Mouse (Mus musculus): Measurements from ENCODE around the gene Nhs. TPM values are rescaled to one million over a fixed set of nuclear protein-coding genes. Genes with fewer than 3 reads are reported as not detected.
A peak's percentile ranks its signal among the peaks of the same experiment; 100 is the strongest.

Gene Nhs
- polyA plus RNA-seq, 1 experiment from 2014 or later: 2.2 TPM

DNA sequence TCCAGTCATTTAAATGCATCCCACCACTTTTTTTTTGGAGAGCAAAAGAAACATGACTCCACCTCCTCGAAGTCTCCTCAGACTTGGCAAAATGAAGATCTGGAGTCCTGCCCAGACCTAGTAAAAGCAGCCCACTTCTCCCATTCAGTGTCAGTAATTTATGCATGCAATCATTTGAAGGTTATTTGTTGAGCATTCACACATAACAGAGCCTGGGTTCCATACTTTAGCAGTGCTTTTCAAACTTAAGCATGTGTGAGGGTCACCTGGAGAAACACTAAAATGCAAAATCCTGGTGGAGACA lies 73.7 kb downstream of the Nhs start:
- Histone ChIP-seq H3K4me2 (replicated peaks; ENCODE audit: low read depth, low read length) (no peak overlapping the region), H3K4me3 (ENCODE audit: low read length) (no peak overlapping the region), H3K27me3 (ENCODE audit: insufficient read depth, low read length) (peaks cover 17% of the 10 kb centered on the region; the same call in 1 of the 2 replicates), H3K4me1 (ENCODE audit: insufficient read depth, low read length) (0 out of 2 replicates have a peak, but pooled peaks cover 3% of the 10 kb centered on the region), H3K27ac (ENCODE audit: low read length) (0 out of 2 replicates have a peak overlapping the region, but pooled peaks have one; percentile 24), H3K36me3 (ENCODE audit: insufficient read depth, low read length) (no peaks in the 10 kb centered on the region), H3K9ac (replicated peaks; ENCODE audit: low read length) (no peak overlapping the region), H3K9me3 (ENCODE audit: low read length) (no peaks in the 10 kb centered on the region)
- WGBS: 42% methylated on average over 1 of the region's 1 CpGs
- ATAC-seq (ENCODE audit: low FRiP score, low TSS enrichment): peak; percentile 39; the same call in 1 of the 2 replicates

DNA sequence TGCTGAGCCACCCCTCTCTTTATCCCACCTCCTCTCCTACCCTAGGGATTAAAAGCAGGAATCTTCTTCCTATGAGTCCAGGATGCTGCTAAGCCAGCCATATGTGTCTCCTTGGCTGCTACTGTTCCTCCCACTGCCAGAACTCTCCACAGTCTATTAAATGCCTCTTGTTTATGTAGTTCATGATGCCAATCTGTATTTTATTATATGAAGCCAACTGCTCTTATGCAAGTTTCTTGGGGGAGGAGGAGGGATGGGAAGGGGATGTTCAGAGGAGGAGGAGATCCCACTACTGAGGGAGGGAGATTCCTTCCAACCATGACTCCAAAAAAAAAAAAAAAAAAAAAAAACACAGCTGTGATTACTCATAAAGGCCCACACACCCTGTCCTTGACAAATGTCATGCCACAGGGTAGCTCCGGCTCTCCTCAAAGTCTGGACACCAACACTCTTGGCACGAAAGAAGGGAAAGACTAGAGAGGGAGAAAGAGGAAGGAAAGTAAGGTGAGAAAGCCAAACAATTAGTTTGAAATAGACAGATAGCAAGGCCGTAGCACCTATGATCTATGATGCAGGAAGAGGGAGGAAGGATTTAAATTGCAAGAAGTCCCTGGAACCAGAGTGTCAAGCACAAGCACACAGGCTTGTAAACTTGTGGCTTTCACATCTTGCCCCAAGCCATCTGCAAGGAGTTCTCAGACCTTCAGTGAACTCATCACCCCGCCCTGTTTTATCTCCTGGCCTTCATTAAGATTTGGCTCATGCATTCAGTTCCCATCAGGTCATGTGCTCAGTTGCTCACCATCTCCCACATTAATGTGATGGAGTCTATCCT lies 74.3 kb downstream of the Nhs start:
- Histone ChIP-seq H3K4me3 (ENCODE audit: low read length) (no peak overlapping the region), H3K4me2 (replicated peaks; ENCODE audit: low read depth, low read length) (no peak overlapping the region), H3K4me1 (ENCODE audit: insufficient read depth, low read length) (0 out of 2 replicates have a peak, but pooled peaks cover 3% of the 10 kb centered on the region), H3K27me3 (ENCODE audit: insufficient read depth, low read length) (peaks cover 17% of the 10 kb centered on the region; the same call in 1 of the 2 replicates), H3K27ac (ENCODE audit: low read length) (0 out of 2 replicates have a peak overlapping the region, but pooled peaks have one; percentile 14), H3K9ac (replicated peaks; ENCODE audit: low read length) (no peak overlapping the region), H3K9me3 (ENCODE audit: low read length) (no peaks in the 10 kb centered on the region), H3K36me3 (ENCODE audit: insufficient read depth, low read length) (no peaks in the 10 kb centered on the region)
- 50% methylated on average over 4 of the region's 4 CpGs for whole genome bisulfite sequencing
- ATAC-seq (ENCODE audit: low FRiP score, low TSS enrichment): peak; percentile 61; the same call in 1 of the 2 replicates

DNA sequence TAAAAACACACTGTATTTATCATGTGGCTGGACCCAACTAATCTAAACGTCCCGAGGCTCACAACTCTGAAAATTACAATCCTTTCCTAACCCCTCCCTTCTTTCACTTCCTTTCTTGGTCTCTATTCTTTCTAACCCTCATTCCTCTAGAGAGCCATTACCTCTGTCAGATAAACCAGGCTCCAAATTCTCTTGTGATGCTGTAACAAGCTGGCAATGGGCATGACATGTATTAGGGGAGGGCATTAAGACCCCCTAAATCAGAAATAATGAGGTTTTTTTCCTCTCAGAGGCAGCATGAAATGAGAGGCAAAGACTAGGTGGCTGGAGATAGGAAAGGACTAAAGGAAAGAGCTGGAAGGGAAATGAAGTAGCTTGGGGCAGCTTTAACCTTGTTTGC lies 96.4 kb downstream of the Nhs start:
- Histone ChIP-seq H3K4me2 (replicated peaks; ENCODE audit: low read depth, low read length) (no peak overlapping the region), H3K9ac (replicated peaks; ENCODE audit: low read length) (no peak overlapping the region), H3K36me3 (ENCODE audit: insufficient read depth, low read length) (no peaks in the 10 kb centered on the region), H3K27me3 (ENCODE audit: insufficient read depth, low read length) (peaks cover 26% of the 10 kb centered on the region; the same call in 1 of the 2 replicates), H3K4me3 (ENCODE audit: low read length) (no peak overlapping the region), H3K4me1 (ENCODE audit: insufficient read depth, low read length) (no peaks in the 10 kb centered on the region), H3K9me3 (ENCODE audit: low read length) (no peaks in the 10 kb centered on the region), H3K27ac (ENCODE audit: low read length) (no peak overlapping the region)
- 64% methylated on average over 2 of the region's 2 CpGs for WGBS
- ATAC-seq (ENCODE audit: low FRiP score, low TSS enrichment): no peak

DNA sequence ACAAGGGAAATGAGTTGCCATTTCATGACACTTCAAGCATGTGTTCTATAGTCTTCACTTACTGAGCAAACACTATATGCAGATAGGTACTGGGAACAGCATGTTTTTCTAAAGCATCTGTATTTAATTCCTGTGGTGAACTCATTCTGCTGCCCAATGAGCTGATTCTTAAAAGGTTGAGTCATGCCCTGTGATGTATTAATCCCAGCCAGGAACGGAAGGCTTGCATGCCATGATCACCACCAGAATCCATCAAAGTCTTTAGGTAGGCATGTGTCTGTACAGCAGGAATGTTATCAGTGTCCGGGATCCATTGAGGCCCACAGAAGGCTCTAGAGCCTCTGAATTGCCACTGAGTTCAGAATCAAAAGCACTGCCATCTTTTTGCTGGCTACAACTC lies 103.9 kb downstream of the Nhs start:
- H3K27me3 ChIP-seq (ENCODE audit: insufficient read depth, low read length): peaks cover 45% of the 10 kb centered on the region
- WGBS: 75% methylated on average over 2 of the region's 2 CpGs
- H3K4me3 ChIP-seq (ENCODE audit: low read length): no peak overlapping the region
- H3K36me3 ChIP-seq (ENCODE audit: insufficient read depth, low read length): no peaks in the 10 kb centered on the region
- ATAC-seq (ENCODE audit: low FRiP score, low TSS enrichment): no peak
- H3K9ac ChIP-seq (replicated peaks; ENCODE audit: low read length): no peak overlapping the region
- H3K27ac ChIP-seq (ENCODE audit: low read length): no peak overlapping the region
- no peak overlapping the region for H3K4me2 ChIP-seq (replicated peaks; ENCODE audit: low read depth, low read length)
- no peaks in the 10 kb centered on the region for H3K4me1 ChIP-seq (ENCODE audit: insufficient read depth, low read length)
- H3K9me3 ChIP-seq (ENCODE audit: low read length): no peaks in the 10 kb centered on the region

DNA sequence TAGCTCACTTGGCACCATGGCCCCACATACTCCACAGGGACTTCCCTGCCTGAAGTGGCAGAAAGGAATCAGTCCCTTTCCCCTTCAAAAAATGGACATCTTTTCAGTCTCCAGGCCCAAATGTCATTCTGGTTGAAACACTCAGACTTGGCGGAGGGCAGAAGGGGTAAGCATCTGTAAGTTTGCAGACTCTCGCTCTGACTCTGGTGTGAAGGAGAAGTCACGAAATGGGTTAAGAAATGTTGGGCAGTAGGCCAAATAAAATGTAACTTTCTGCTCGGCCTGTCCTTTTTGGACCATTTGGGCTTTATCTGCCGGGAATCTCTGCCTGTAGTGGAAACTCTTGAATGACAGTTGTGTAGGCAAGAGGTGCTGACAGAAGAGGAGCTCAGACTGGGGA lies 106.0 kb downstream of the Nhs start:
- 65% methylated on average over 5 of the region's 5 CpGs for WGBS
- H3K4me1 ChIP-seq (ENCODE audit: insufficient read depth, low read length): no peaks in the 10 kb centered on the region
- no peak overlapping the region for H3K27ac ChIP-seq (ENCODE audit: low read length)
- ATAC-seq (ENCODE audit: low FRiP score, low TSS enrichment): no peak
- H3K4me2 ChIP-seq (replicated peaks; ENCODE audit: low read depth, low read length): no peak overlapping the region
- H3K9me3 ChIP-seq (ENCODE audit: low read length): no peaks in the 10 kb centered on the region
- no peaks in the 10 kb centered on the region for H3K36me3 ChIP-seq (ENCODE audit: insufficient read depth, low read length)
- H3K9ac ChIP-seq (replicated peaks; ENCODE audit: low read length): no peak overlapping the region
- no peak overlapping the region for H3K4me3 ChIP-seq (ENCODE audit: low read length)
- peaks cover 37% of the 10 kb centered on the region for H3K27me3 ChIP-seq (ENCODE audit: insufficient read depth, low read length)

DNA sequence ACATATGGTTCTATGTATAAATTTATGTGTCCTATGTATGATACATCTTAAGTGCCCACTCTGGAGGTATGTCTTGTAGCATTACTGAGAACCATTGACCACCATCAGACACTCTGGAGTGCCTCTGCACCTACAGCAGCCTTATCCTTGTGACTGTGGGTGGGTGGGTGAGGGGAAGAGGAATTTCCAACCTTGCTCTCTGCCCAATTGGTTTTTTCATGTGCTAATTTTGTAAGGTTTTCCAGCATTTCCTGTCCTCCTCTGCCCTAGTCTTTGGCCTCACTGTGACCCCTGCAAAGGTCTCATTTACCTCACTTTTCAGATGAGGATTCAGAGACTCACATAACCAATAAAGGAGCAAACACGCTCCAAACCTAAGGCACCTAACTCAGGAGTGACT lies 107.0 kb downstream of the Nhs start:
- no peaks in the 10 kb centered on the region for H3K9me3 ChIP-seq (ENCODE audit: low read length)
- no peak overlapping the region for H3K4me3 ChIP-seq (ENCODE audit: low read length)
- H3K9ac ChIP-seq (replicated peaks; ENCODE audit: low read length): no peak overlapping the region
- peaks cover 37% of the 10 kb centered on the region for H3K27me3 ChIP-seq (ENCODE audit: insufficient read depth, low read length)
- H3K36me3 ChIP-seq (ENCODE audit: insufficient read depth, low read length): no peaks in the 10 kb centered on the region
- 92% methylated on average over 1 of the region's 1 CpGs for WGBS
- H3K4me1 ChIP-seq (ENCODE audit: insufficient read depth, low read length): no peaks in the 10 kb centered on the region
- H3K27ac ChIP-seq (ENCODE audit: low read length): no peak overlapping the region
- ATAC-seq (ENCODE audit: low FRiP score, low TSS enrichment): no peak
- H3K4me2 ChIP-seq (replicated peaks; ENCODE audit: low read depth, low read length): no peak overlapping the region

DNA sequence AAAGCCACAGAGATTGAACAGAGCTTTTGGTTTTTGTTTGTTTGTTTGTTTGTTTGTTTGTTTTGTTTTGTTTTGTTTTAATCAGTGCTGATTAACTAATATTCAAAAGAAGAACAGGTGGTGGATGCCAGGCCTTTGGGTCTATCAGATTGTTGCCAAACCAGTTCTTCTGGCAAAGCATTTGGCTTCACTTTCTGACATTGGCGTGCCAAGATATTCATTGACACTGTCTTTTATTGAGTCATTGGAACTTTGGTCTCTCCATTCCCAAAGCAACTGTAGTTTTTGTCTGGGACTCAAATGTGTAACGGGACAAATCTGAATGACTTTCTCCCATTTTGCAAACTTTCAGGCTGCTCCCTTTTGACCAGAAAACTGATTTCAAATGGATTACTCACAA lies 109.9 kb downstream of the Nhs start:
- H3K4me2 ChIP-seq (replicated peaks; ENCODE audit: low read depth, low read length): no peak overlapping the region
- no peak for ATAC-seq (ENCODE audit: low FRiP score, low TSS enrichment)
- no peaks in the 10 kb centered on the region for H3K4me1 ChIP-seq (ENCODE audit: insufficient read depth, low read length)
- H3K36me3 ChIP-seq (ENCODE audit: insufficient read depth, low read length): no peaks in the 10 kb centered on the region
- H3K9me3 ChIP-seq (ENCODE audit: low read length): no peaks in the 10 kb centered on the region
- no peak overlapping the region for H3K9ac ChIP-seq (replicated peaks; ENCODE audit: low read length)
- H3K4me3 ChIP-seq (ENCODE audit: low read length): no peak overlapping the region
- 89% methylated on average over 2 of the region's 2 CpGs for WGBS
- H3K27ac ChIP-seq (ENCODE audit: low read length): no peak overlapping the region
- peaks cover 29% of the 10 kb centered on the region for H3K27me3 ChIP-seq (ENCODE audit: insufficient read depth, low read length)

DNA sequence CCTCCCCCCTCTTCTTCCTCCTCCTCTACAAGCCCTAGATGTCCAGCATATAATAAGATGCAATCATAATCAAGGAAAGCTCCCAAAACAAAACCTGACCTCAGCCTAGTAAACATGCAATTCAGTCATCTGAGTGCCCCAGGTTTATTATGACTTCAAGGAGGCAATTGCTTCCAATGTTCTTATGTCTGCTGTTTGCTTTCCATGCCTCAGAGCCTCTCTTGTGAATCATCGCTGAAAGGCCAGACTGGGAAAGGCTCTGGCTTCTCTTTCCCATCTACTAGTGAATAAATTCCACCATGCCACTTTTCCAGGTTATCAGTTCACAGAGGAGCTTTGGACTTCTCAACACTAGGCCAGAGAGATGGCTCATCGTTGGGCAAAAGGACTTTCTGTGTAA lies 114.0 kb downstream of the Nhs start:
- H3K27me3 ChIP-seq (ENCODE audit: insufficient read depth, low read length): peaks cover 22% of the 10 kb centered on the region; the same call in 1 of the 2 replicates
- WGBS: 62% methylated on average over 2 of the region's 2 CpGs
- no peaks in the 10 kb centered on the region for H3K36me3 ChIP-seq (ENCODE audit: insufficient read depth, low read length)
- H3K27ac ChIP-seq (ENCODE audit: low read length): no peak overlapping the region
- 0 out of 2 replicates have a peak, but pooled peaks cover 4% of the 10 kb centered on the region for H3K4me1 ChIP-seq (ENCODE audit: insufficient read depth, low read length)
- no peaks in the 10 kb centered on the region for H3K9me3 ChIP-seq (ENCODE audit: low read length)
- H3K4me2 ChIP-seq (replicated peaks; ENCODE audit: low read depth, low read length): no peak overlapping the region
- no peak overlapping the region for H3K9ac ChIP-seq (replicated peaks; ENCODE audit: low read length)
- no peak overlapping the region for H3K4me3 ChIP-seq (ENCODE audit: low read length)
- no peak for ATAC-seq (ENCODE audit: low FRiP score, low TSS enrichment)

DNA sequence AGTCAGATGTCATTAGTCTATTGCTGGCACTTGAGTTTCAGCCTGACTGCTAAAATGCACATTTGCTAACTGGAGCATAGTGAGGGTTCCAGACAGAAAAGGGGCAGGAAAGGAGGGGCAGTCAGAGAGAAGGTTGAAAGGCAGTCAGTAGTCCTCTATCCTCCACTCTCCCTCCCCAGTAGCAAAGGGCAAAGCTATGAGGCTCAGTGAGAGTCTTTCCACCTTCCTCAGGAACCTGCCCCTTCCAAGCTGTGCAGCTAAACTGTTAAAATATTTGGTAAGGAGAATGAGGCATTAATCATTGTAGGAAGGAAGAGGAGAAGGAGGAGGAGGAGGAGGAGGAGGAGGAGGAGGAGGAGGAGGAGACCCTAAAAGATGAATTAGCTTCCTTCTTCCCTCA lies 115.4 kb downstream of the Nhs start:
- H3K27ac ChIP-seq (ENCODE audit: low read length): no peak overlapping the region
- no peak overlapping the region for H3K4me2 ChIP-seq (replicated peaks; ENCODE audit: low read depth, low read length)
- 0 out of 2 replicates have a peak, but pooled peaks cover 4% of the 10 kb centered on the region for H3K4me1 ChIP-seq (ENCODE audit: insufficient read depth, low read length)
- no peaks in the 10 kb centered on the region for H3K36me3 ChIP-seq (ENCODE audit: insufficient read depth, low read length)
- no peak overlapping the region for H3K9ac ChIP-seq (replicated peaks; ENCODE audit: low read length)
- no peaks in the 10 kb centered on the region for H3K9me3 ChIP-seq (ENCODE audit: low read length)
- H3K4me3 ChIP-seq (ENCODE audit: low read length): no peak overlapping the region
- ATAC-seq (ENCODE audit: low FRiP score, low TSS enrichment): peak; percentile 79; the same call in 1 of the 2 replicates
- peaks cover 22% of the 10 kb centered on the region; the same call in 1 of the 2 replicates for H3K27me3 ChIP-seq (ENCODE audit: insufficient read depth, low read length)

DNA sequence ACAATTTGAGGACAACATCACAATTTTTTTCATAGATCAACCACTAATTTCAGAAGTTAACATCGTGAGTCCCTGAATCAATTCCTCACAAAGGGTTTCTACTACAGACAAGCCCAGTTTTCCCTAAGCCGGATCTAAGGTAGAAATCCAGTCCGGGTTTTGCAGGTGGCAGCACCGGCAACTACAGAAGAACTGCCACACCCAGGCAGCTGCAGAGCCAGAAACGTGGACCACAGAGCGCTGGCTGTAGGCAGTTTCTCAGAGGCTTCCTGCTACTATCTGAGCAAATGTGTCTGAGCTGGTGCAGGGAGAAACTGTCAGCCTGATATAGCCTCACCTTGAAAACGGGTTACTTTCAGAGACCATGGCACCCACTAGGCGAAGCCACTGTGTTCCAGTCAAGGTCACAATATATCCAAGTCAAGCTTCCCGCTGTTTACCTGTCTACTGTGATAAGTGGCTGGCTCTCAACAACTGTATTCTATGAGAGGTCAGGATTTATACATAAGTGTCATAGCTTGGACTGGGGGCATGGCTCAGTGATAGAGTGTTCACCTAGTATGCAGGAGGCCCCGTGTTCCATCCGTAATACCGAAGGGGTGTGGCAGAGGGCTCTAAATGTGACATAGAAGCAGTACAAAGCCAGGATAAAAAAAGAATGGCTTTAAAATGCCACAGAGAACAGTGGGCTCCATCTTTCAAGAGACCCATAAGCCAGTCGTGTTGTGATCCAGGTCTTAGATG lies 134.1 kb downstream of the Nhs start:
- Histone ChIP-seq H3K36me3 (ENCODE audit: insufficient read depth, low read length) (no peaks in the 10 kb centered on the region), H3K27ac (ENCODE audit: low read length) (no peak overlapping the region), H3K9ac (replicated peaks; ENCODE audit: low read length) (no peak overlapping the region), H3K27me3 (ENCODE audit: insufficient read depth, low read length) (peaks cover 25% of the 10 kb centered on the region; the same call in 1 of the 2 replicates), H3K9me3 (ENCODE audit: low read length) (no peaks in the 10 kb centered on the region), H3K4me2 (replicated peaks; ENCODE audit: low read depth, low read length) (no peak overlapping the region), H3K4me1 (ENCODE audit: insufficient read depth, low read length) (no peaks in the 10 kb centered on the region), H3K4me3 (ENCODE audit: low read length) (no peak overlapping the region)
- WGBS: 42% methylated on average over 13 of the region's 13 CpGs
- no peak for ATAC-seq (ENCODE audit: low FRiP score, low TSS enrichment)
